ENCODE assay signal across 17 mouse cellular contexts in genomic region chr2:92455704-92456103, GRCm38 (mm10). TPM values are rescaled to one million over a fixed set of nuclear protein-coding genes. Genes with fewer than 3 reads are reported as not detected.
DNase-seq lines count a peak whose midpoint lies in the region; ATAC-seq and TF ChIP-seq lines count a peak whose summit lies in the region.
"Had no signal": no experiment of that assay in that cellular context is flagged by ENCODE, and none has a peak within 500 bp of the region (broad histone marks: within the 10 kb centered on the region; RNA-seq: fewer than 3 reads in every experiment).

No protein-coding gene starts in this region.

- no peak for TF ChIP-seq CTCF in hindbrain, postnatal 0 days (IDR thresholded peaks at IDR 0.05; ENCODE audit: low read depth)
- no peak for TF ChIP-seq CTCF in midbrain, postnatal 0 days (IDR thresholded peaks at IDR 0.05)
- no peak for TF ChIP-seq CTCF in bone marrow macrophage, adult 2 months (IDR thresholded peaks at IDR 0.05; ENCODE audit: low read depth, low read length)
- no peak for TF ChIP-seq CTCF in liver, postnatal 0 days (IDR thresholded peaks at IDR 0.05; ENCODE audit: low read depth)

- peaks cover 26% of the 10 kb centered on the region for H3K36me3 ChIP-seq in hindbrain, embryonic 13.5 days
- H3K36me3 ChIP-seq in hindbrain, postnatal 0 days (ENCODE audit: insufficient read depth, low read length): peaks cover 9% of the 10 kb centered on the region; the same call in 1 of the 2 replicates
- H3K36me3 ChIP-seq in midbrain, postnatal 0 days (ENCODE audit: insufficient read depth, low read length): peaks cover 18% of the 10 kb centered on the region
- peaks cover 21% of the 10 kb centered on the region for H3K36me3 ChIP-seq in midbrain, embryonic 10.5 days
- H3K36me3 ChIP-seq in liver, postnatal 0 days (replicated peaks; ENCODE audit: insufficient read depth, low read length): peaks cover 13% of the 10 kb centered on the region
- H3K36me3 ChIP-seq in kidney, embryonic 15.5 days: peaks cover 30% of the 10 kb centered on the region

- DNase-seq in hindbrain, postnatal 0 days (ENCODE audit: low spot score): no peak
- DNase-seq in midbrain, postnatal 0 days (ENCODE audit: low spot score): no peak
- no peak for DNase-seq in midbrain, embryonic 10.5 days (ENCODE audit: low spot score)
- peak; percentile 44 for DNase-seq in liver, postnatal 0 days
- no peak for DNase-seq in right cerebral cortex, adult 18-20 months
- DNase-seq: cerebellum, postnatal 14 days; kidney, adult 8-10 months; kidney, postnatal 4 days; layer of hippocampus, postnatal 36 days; right cerebral cortex, postnatal 14 days had no signal

- H3K4me2 ChIP-seq in hindbrain, embryonic 13.5 days: no peak overlapping the region
- H3K4me2 ChIP-seq in hindbrain, postnatal 0 days (ENCODE audit: low read depth, low read length): no peak overlapping the region
- H3K4me2 ChIP-seq in midbrain, postnatal 0 days (ENCODE audit: low read depth, low read length, poor library complexity, severe bottlenecking): no peak overlapping the region
- H3K4me2 ChIP-seq in liver, postnatal 0 days (ENCODE audit: low read depth, low read length): 0 out of 2 replicates have a peak overlapping the region, but pooled peaks have one; percentile 4
- no peak overlapping the region; the same call in 1 of the 2 replicates for H3K4me2 ChIP-seq in kidney, embryonic 15.5 days
- H3K4me2 ChIP-seq: lung, embryonic 15.5 days had no signal

- H3K27ac ChIP-seq in hindbrain, embryonic 13.5 days: no peak overlapping the region
- no peak overlapping the region for H3K27ac ChIP-seq in hindbrain, postnatal 0 days
- no peak overlapping the region for H3K27ac ChIP-seq in midbrain, postnatal 0 days (ENCODE audit: low read depth, low read length)
- H3K27ac ChIP-seq in midbrain, embryonic 10.5 days (replicated peaks): no peak overlapping the region
- H3K27ac ChIP-seq in bone marrow macrophage, adult 2 months (ENCODE audit: insufficient read depth, low read depth, low read length): peak overlapping the region; percentile 26
- no peak overlapping the region for H3K27ac ChIP-seq in liver, postnatal 0 days (ENCODE audit: low read depth)
- no peak overlapping the region for H3K27ac ChIP-seq in kidney, embryonic 15.5 days
- H3K27ac ChIP-seq: hindbrain, embryonic 14.5 days; lung, embryonic 15.5 days had no signal

- H3K9me3 ChIP-seq in hindbrain, embryonic 13.5 days: no peaks in the 10 kb centered on the region
- H3K9me3 ChIP-seq in hindbrain, postnatal 0 days (ENCODE audit: low read length): no peaks in the 10 kb centered on the region
- H3K9me3 ChIP-seq in midbrain, postnatal 0 days (ENCODE audit: low read length): no peaks in the 10 kb centered on the region
- no peaks in the 10 kb centered on the region for H3K9me3 ChIP-seq in midbrain, embryonic 10.5 days (replicated peaks)
- no peaks in the 10 kb centered on the region for H3K9me3 ChIP-seq in liver, postnatal 0 days (ENCODE audit: low read length)
- H3K9me3 ChIP-seq in kidney, embryonic 15.5 days (replicated peaks): no peaks in the 10 kb centered on the region
- H3K9me3 ChIP-seq: lung, embryonic 15.5 days had no signal

- H3K4me3 ChIP-seq in hindbrain, embryonic 13.5 days: no peak overlapping the region
- H3K4me3 ChIP-seq in hindbrain, postnatal 0 days (ENCODE audit: low read length): no peak overlapping the region
- H3K4me3 ChIP-seq in midbrain, postnatal 0 days (ENCODE audit: low read depth, low read length): no peak overlapping the region
- H3K4me3 ChIP-seq in midbrain, embryonic 10.5 days: no peak overlapping the region
- H3K4me3 ChIP-seq in bone marrow macrophage, adult 2 months (ENCODE audit: insufficient read depth, low read length): peak overlapping the region; percentile 16
- H3K4me3 ChIP-seq in liver, postnatal 0 days (ENCODE audit: low read depth, low read length): no peak overlapping the region
- H3K4me3 ChIP-seq in kidney, embryonic 15.5 days (replicated peaks): no peak overlapping the region
- H3K4me3 ChIP-seq: lung, embryonic 15.5 days had no signal

- H3K27me3 ChIP-seq in hindbrain, embryonic 13.5 days: peaks cover 7% of the 10 kb centered on the region
- H3K27me3 ChIP-seq in hindbrain, postnatal 0 days (ENCODE audit: insufficient read depth, low read length): no peaks in the 10 kb centered on the region
- no peaks in the 10 kb centered on the region for H3K27me3 ChIP-seq in midbrain, postnatal 0 days (ENCODE audit: insufficient read depth, low read length)
- H3K27me3 ChIP-seq in midbrain, embryonic 10.5 days (ENCODE audit: low read depth, poor library complexity, severe bottlenecking): peaks cover 17% of the 10 kb centered on the region
- no peaks in the 10 kb centered on the region for H3K27me3 ChIP-seq in liver, postnatal 0 days (ENCODE audit: insufficient read depth, low read length)
- peaks cover 5% of the 10 kb centered on the region for H3K27me3 ChIP-seq in kidney, embryonic 15.5 days

- peak overlapping the region; percentile 35; the same call in 1 of the 2 replicates for H3K9ac ChIP-seq in hindbrain, embryonic 13.5 days
- no peak overlapping the region for H3K9ac ChIP-seq in hindbrain, postnatal 0 days (replicated peaks; ENCODE audit: low read length)
- H3K9ac ChIP-seq in midbrain, postnatal 0 days (replicated peaks; ENCODE audit: low read length, poor library complexity, severe bottlenecking): peak overlapping the region; percentile 29; the same call in 1 of the 2 replicates
- H3K9ac ChIP-seq in liver, postnatal 0 days (replicated peaks): no peak overlapping the region
- H3K9ac ChIP-seq in kidney, embryonic 15.5 days: no peak overlapping the region
- H3K9ac ChIP-seq: hindbrain, embryonic 14.5 days; lung, embryonic 15.5 days had no signal

- no peak; the same call in 1 of the 2 replicates for TF ChIP-seq EP300 in liver, postnatal 0 days (IDR thresholded peaks at IDR 0.05; ENCODE audit: low read depth)

- TF ChIP-seq POLR2A in bone marrow macrophage, adult 2 months (IDR thresholded peaks at IDR 0.05; ENCODE audit: borderline replicate concordance, low read depth, low read length): no peak

- ATAC-seq in hindbrain, embryonic 13.5 days (ENCODE audit: low FRiP score): no peak
- no peak for ATAC-seq in hindbrain, postnatal 0 days
- ATAC-seq in midbrain, postnatal 0 days (ENCODE audit: low FRiP score): no peak
- no peak; the same call in 1 of the 2 replicates for ATAC-seq in liver, postnatal 0 days
- ATAC-seq in kidney, embryonic 15.5 days (replicated peaks; ENCODE audit: low FRiP score): no peak
- ATAC-seq: activated CD4-positive, CD25-positive, alpha-beta regulatory T cell, adult 4 months had no signal

- peaks cover 50% of the 10 kb centered on the region for H3K4me1 ChIP-seq in hindbrain, embryonic 13.5 days (replicated peaks)
- H3K4me1 ChIP-seq in hindbrain, postnatal 0 days (ENCODE audit: insufficient read depth, low read length): peaks cover 26% of the 10 kb centered on the region
- H3K4me1 ChIP-seq in midbrain, postnatal 0 days (ENCODE audit: insufficient read depth, low read length): peaks cover 22% of the 10 kb centered on the region
- H3K4me1 ChIP-seq in midbrain, embryonic 10.5 days: peaks cover 51% of the 10 kb centered on the region
- peaks cover 30% of the 10 kb centered on the region for H3K4me1 ChIP-seq in bone marrow macrophage, adult 2 months (ENCODE audit: control insufficient read depth, insufficient read depth, low read length)
- peaks cover 49% of the 10 kb centered on the region for H3K4me1 ChIP-seq in liver, postnatal 0 days (ENCODE audit: insufficient read depth)
- H3K4me1 ChIP-seq in kidney, embryonic 15.5 days: peaks cover 42% of the 10 kb centered on the region

- WGBS in hindbrain, embryonic 13.5 days: 33% methylated on average over 2 of the region's 3 CpGs
- WGBS in hindbrain, postnatal 0 days: 45% methylated on average over 2 of the region's 3 CpGs
- WGBS in midbrain, postnatal 0 days: 52% methylated on average over 3 of the region's 3 CpGs
- 64% methylated on average over 2 of the region's 3 CpGs for WGBS in midbrain, embryonic 10.5 days
- WGBS in liver, postnatal 0 days (ENCODE audit: insufficient replicate concordance): 0% methylated on average over 3 of the region's 3 CpGs
- WGBS in kidney, embryonic 15.5 days: 35% methylated on average over 2 of the region's 3 CpGs

RNA-seq across cellular contexts. Expression of gene Slc35c1, which starts 4.6 kb away (rescaled TPM):
- 10.5 and 12.0 TPM in 2 replicates for polyA plus RNA-seq in hindbrain, embryonic 13.5 days (2015; fragmentation: Nextera tagmentation; extraction: Ambion mirVana)
- total RNA-seq in hindbrain, postnatal 0 days (2014; rRNA removed): 11.0 and 12.7 TPM in 2 replicates
- 12.7 and 16.4 TPM in 2 replicates for polyA plus RNA-seq in hindbrain, postnatal 0 days (2015; fragmentation: Nextera tagmentation; extraction: Ambion mirVana)
- total RNA-seq in midbrain, postnatal 0 days (2014; rRNA removed): 8.9 and 18.6 TPM in 2 replicates
- polyA plus RNA-seq in midbrain, postnatal 0 days (2015; fragmentation: Nextera tagmentation; extraction: Ambion mirVana): 16.8 and 18.8 TPM in 2 replicates
- 12.8 and 15.1 TPM in 2 replicates for polyA plus RNA-seq in midbrain, embryonic 10.5 days (2016; fragmentation: Nextera tagmentation; extraction: Ambion mirVana)
- 22.8 and 27.4 TPM in 2 replicates for polyA plus RNA-seq in bone marrow macrophage, adult 2 months (2012; ENCODE audit: insufficient read depth, insufficient read length, missing spikeins)
- 9.0 and 9.3 TPM in 2 replicates for polyA plus RNA-seq in liver, postnatal 0 days (2015; fragmentation: Nextera tagmentation; extraction: Ambion mirVana)
- 15.1 and 16.2 TPM in 2 replicates for polyA plus RNA-seq in kidney, embryonic 15.5 days (2015; fragmentation: Nextera tagmentation; extraction: Ambion mirVana)

RNA-seq across cellular contexts. Expression of gene Cry2, which starts 21.9 kb away (rescaled TPM):
- 36.8 and 38.5 TPM in 2 replicates for polyA plus RNA-seq in hindbrain, embryonic 13.5 days (2015; fragmentation: Nextera tagmentation; extraction: Ambion mirVana)
- total RNA-seq in hindbrain, postnatal 0 days (2014; rRNA removed): 43.8 and 45.5 TPM in 2 replicates
- 50.6 and 52.0 TPM in 2 replicates for polyA plus RNA-seq in hindbrain, postnatal 0 days (2015; fragmentation: Nextera tagmentation; extraction: Ambion mirVana)
- 41.9 and 48.4 TPM in 2 replicates for total RNA-seq in midbrain, postnatal 0 days (2014; rRNA removed)
- 50.6 and 55.2 TPM in 2 replicates for polyA plus RNA-seq in midbrain, postnatal 0 days (2015; fragmentation: Nextera tagmentation; extraction: Ambion mirVana)
- 32.8 and 36.2 TPM in 2 replicates for polyA plus RNA-seq in midbrain, embryonic 10.5 days (2016; fragmentation: Nextera tagmentation; extraction: Ambion mirVana)
- 5.4 and 5.8 TPM in 2 replicates for polyA plus RNA-seq in bone marrow macrophage, adult 2 months (2012; ENCODE audit: insufficient read depth, insufficient read length, missing spikeins)
- polyA plus RNA-seq in liver, postnatal 0 days (2015; fragmentation: Nextera tagmentation; extraction: Ambion mirVana): 9.6 and 11.9 TPM in 2 replicates
- 17.7 and 21.3 TPM in 2 replicates for polyA plus RNA-seq in kidney, embryonic 15.5 days (2015; fragmentation: Nextera tagmentation; extraction: Ambion mirVana)

RNA-seq across cellular contexts. Expression of gene Mapk8ip1, which starts 54.6 kb away (rescaled TPM):
- polyA plus RNA-seq in hindbrain, embryonic 13.5 days (2015; fragmentation: Nextera tagmentation; extraction: Ambion mirVana): 111 and 112 TPM in 2 replicates
- 361 and 373 TPM in 2 replicates for total RNA-seq in hindbrain, postnatal 0 days (2014; rRNA removed)
- polyA plus RNA-seq in hindbrain, postnatal 0 days (2015; fragmentation: Nextera tagmentation; extraction: Ambion mirVana): 177 and 182 TPM in 2 replicates
- total RNA-seq in midbrain, postnatal 0 days (2014; rRNA removed): 286 and 357 TPM in 2 replicates
- polyA plus RNA-seq in midbrain, postnatal 0 days (2015; fragmentation: Nextera tagmentation; extraction: Ambion mirVana): 176 and 178 TPM in 2 replicates
- polyA plus RNA-seq in midbrain, embryonic 10.5 days (2016; fragmentation: Nextera tagmentation; extraction: Ambion mirVana): 58.3 and 70.5 TPM in 2 replicates
- polyA plus RNA-seq in bone marrow macrophage, adult 2 months (2012; ENCODE audit: insufficient read depth, insufficient read length, missing spikeins): 0.25 TPM in 1 of 2 replicates, not detected in the other
- polyA plus RNA-seq in liver, postnatal 0 days (2015; fragmentation: Nextera tagmentation; extraction: Ambion mirVana): 2.6 and 2.8 TPM in 2 replicates
- polyA plus RNA-seq in kidney, embryonic 15.5 days (2015; fragmentation: Nextera tagmentation; extraction: Ambion mirVana): 32.1 and 34.9 TPM in 2 replicates
- total RNA-seq: megakaryocyte-erythroid progenitor cell, adult 5-6 weeks had no signal

Comparison
In these comparisons a context has a peak if more than half of its experiments do, and no peak if none do; other contexts are left out.
1. H3K9ac ChIP-seq: peak in hindbrain, embryonic 13.5 days (single experiment) and midbrain, postnatal 0 days (single experiment); none in hindbrain, postnatal 0 days (single experiment), liver, postnatal 0 days (single experiment) and kidney, embryonic 15.5 days (single experiment).